Mouse (Mus musculus): ENCODE results near the gene Ptpra. TPM values are rescaled to one million over a fixed set of nuclear protein-coding genes. Genes with fewer than 3 reads are reported as not detected.

Gene Ptpra
- polyA plus RNA-seq, 1 experiment from 2014 or later: 138 TPM

DNA sequence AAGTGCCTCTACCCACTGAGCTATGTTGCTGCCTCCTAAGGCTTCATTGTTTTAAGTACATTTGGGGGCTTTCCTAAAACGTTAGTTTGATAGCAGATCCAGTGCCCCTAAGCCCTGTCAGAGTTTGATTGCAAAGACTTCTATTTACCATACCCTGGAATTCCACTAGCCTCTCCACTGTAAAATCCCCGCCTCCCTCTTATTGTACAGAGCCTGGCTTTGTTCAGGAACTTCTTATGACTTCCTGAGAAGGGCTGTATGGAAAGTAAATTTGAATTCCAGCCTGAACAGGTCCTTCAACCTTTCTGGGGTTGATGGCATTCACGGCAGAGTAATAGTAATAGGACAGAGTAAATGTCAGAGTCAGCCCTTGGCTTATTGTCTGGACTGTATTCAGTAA is 86.8 kb downstream of the Ptpra start:
- H3K4me1 ChIP-seq: no peaks in the 10 kb centered on the region
- H3K4me3 ChIP-seq (replicated peaks): no peak overlapping the region
- no peaks in the 10 kb centered on the region for H3K9me3 ChIP-seq
- H3K9ac ChIP-seq: no peak overlapping the region
- H3K36me3 ChIP-seq (replicated peaks): peaks cover 84% of the 10 kb centered on the region
- no peak overlapping the region for H3K4me2 ChIP-seq
- no peak for ATAC-seq (ENCODE audit: low FRiP score)
- no peaks in the 10 kb centered on the region for H3K27me3 ChIP-seq
- 65% methylated on average over 3 of the region's 3 CpGs for WGBS
- no peak overlapping the region for H3K27ac ChIP-seq

DNA sequence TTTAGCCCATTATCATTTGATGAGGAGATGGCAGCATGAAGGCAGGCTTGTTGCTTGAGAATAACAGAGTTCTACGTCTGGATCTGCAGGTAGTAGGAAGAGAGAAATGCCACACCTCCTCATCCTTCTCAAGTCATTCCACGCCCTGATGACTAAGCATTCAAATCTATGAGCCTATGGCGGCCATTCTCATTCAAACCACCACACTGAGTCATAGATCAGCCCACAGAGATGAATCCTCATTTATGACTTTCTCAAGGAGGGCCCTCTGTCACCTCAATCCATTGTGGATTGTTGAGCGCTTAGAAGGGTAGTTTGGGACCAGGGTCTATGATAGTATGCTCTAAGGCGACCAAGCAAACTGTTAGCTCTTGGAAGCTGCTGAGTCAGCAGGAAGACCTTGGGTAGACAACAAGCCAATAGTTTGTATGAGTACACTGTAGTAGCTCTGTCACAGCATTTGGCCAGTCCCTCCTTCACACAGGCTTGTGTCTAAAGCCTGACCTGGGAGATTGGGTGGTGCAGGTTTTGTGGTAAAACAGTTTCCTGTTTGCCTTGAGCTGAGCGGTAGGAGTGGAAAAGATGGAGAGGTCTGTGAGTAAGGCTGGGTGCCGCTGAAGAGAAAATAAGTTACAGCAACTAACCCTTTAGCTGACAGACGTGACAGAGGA is 88.9 kb downstream of the Ptpra start:
- peaks cover 85% of the 10 kb centered on the region for H3K36me3 ChIP-seq (replicated peaks)
- H3K4me3 ChIP-seq (replicated peaks): no peak overlapping the region
- WGBS: 93% methylated on average over 8 of the region's 8 CpGs
- H3K4me2 ChIP-seq: no peak overlapping the region
- H3K27me3 ChIP-seq: no peaks in the 10 kb centered on the region
- H3K27ac ChIP-seq: no peak overlapping the region
- H3K9me3 ChIP-seq: no peaks in the 10 kb centered on the region
- no peak overlapping the region for H3K9ac ChIP-seq
- ATAC-seq (ENCODE audit: low FRiP score): no peak
- no peaks in the 10 kb centered on the region for H3K4me1 ChIP-seq

- peaks cover 87% of the 10 kb centered on the region for H3K36me3 ChIP-seq (replicated peaks)
- ATAC-seq (ENCODE audit: low FRiP score): no peak
- no peak overlapping the region for H3K27ac ChIP-seq
- no peak overlapping the region for H3K9ac ChIP-seq
- no peak overlapping the region for H3K4me3 ChIP-seq (replicated peaks)
- 95% methylated on average over 9 of the region's 9 CpGs for WGBS
- H3K4me2 ChIP-seq: no peak overlapping the region
- no peaks in the 10 kb centered on the region for H3K4me1 ChIP-seq
- no peaks in the 10 kb centered on the region for H3K27me3 ChIP-seq
- no peaks in the 10 kb centered on the region for H3K9me3 ChIP-seq
Observed at GRCm38 (mm10) chr2:130540266-130540665, 90.2 kb downstream of the Ptpra start.

- no peak overlapping the region for H3K4me2 ChIP-seq
- H3K36me3 ChIP-seq (replicated peaks): peaks cover 89% of the 10 kb centered on the region
- H3K4me3 ChIP-seq (replicated peaks): no peak overlapping the region
- H3K27me3 ChIP-seq: no peaks in the 10 kb centered on the region
- H3K9ac ChIP-seq: no peak overlapping the region
- WGBS: 88% methylated on average over 8 of the region's 8 CpGs
- no peak for ATAC-seq (ENCODE audit: low FRiP score)
- H3K9me3 ChIP-seq: no peaks in the 10 kb centered on the region
- no peaks in the 10 kb centered on the region for H3K4me1 ChIP-seq
- no peak overlapping the region for H3K27ac ChIP-seq
Observed at GRCm38 (mm10) chr2:130546957-130547356, 96.9 kb downstream of the Ptpra start.

- H3K9me3 ChIP-seq: no peaks in the 10 kb centered on the region
- 89% methylated on average over 7 of the region's 7 CpGs for WGBS
- no peak overlapping the region for H3K9ac ChIP-seq
- no peaks in the 10 kb centered on the region for H3K27me3 ChIP-seq
- H3K4me3 ChIP-seq (replicated peaks): no peak overlapping the region
- no peaks in the 10 kb centered on the region for H3K4me1 ChIP-seq
- H3K36me3 ChIP-seq (replicated peaks): peaks cover 73% of the 10 kb centered on the region
- no peak overlapping the region for H3K4me2 ChIP-seq
- ATAC-seq (ENCODE audit: low FRiP score): no peak
- H3K27ac ChIP-seq: no peak overlapping the region
Observed at GRCm38 (mm10) chr2:130554841-130555240, 104.8 kb downstream of the Ptpra start.

DNA sequence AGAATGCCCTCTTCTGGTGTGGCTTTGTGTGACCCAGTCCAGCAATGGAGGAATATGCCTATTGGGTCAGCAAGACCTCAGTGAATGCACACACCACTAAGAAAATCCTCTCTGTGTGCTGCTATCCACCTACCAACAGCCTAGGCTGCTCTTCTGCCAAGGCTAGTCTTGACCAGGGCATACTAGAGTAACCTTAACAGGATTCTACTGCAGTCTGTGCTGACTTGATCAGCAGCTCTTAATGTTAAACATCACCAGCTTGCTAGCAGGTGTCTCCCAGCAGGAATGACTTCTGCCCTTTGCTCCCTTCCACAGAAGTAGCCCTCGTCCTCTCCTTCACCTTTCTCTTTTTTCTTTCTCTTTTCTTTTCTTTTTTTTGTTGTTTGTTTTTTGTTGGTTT is 106.2 kb downstream of the Ptpra start:
- Histone ChIP-seq H3K27ac (no peak overlapping the region), H3K9me3 (no peaks in the 10 kb centered on the region), H3K27me3 (no peaks in the 10 kb centered on the region), H3K9ac (no peak overlapping the region), H3K4me3 (replicated peaks) (no peak overlapping the region), H3K36me3 (replicated peaks) (peaks cover 60% of the 10 kb centered on the region), H3K4me1 (no peaks in the 10 kb centered on the region), H3K4me2 (no peak overlapping the region)
- ATAC-seq (ENCODE audit: low FRiP score): no peak
- WGBS: 86% methylated on average over 1 of the region's 1 CpGs

GRCm38 (mm10) chr2:130557462-130557861 is 107.4 kb downstream of the Ptpra start:
- Histone ChIP-seq H3K4me2 (no peak overlapping the region), H3K27ac (no peak overlapping the region), H3K4me1 (no peaks in the 10 kb centered on the region), H3K9ac (no peak overlapping the region), H3K4me3 (replicated peaks) (no peak overlapping the region), H3K36me3 (replicated peaks) (peaks cover 48% of the 10 kb centered on the region), H3K9me3 (no peaks in the 10 kb centered on the region), H3K27me3 (no peaks in the 10 kb centered on the region)
- ATAC-seq (ENCODE audit: low FRiP score): no peak
- 93% methylated on average over 2 of the region's 2 CpGs for WGBS

- no peak for ATAC-seq (ENCODE audit: low FRiP score)
- H3K27me3 ChIP-seq: no peaks in the 10 kb centered on the region
- 68% methylated on average over 2 of the region's 2 CpGs for WGBS
Observed at GRCm38 (mm10) chr2:130558015-130558414, 107.9 kb downstream of the Ptpra start.

GRCm38 (mm10) chr2:130563212-130564055 is 113.4 kb downstream of the Ptpra start, which contains the start of gene Mrps26:
Gene Mrps26, plus strand, starts transcription at chr2:130563742.
- H3K36me3 ChIP-seq (replicated peaks): peaks cover 18% of the 10 kb centered on the region
- peak within 1 kb of the TSS; percentile 83 for H3K9ac ChIP-seq
- peak within 1 kb of the TSS; percentile 92 for H3K4me2 ChIP-seq
- ATAC-seq (ENCODE audit: low FRiP score): peak; percentile 100
- H3K4me3 ChIP-seq (replicated peaks): peak within 1 kb of the TSS; percentile 92
- no peaks in the 10 kb centered on the region for H3K27me3 ChIP-seq
- H3K4me1 ChIP-seq: peaks cover 21% of the 10 kb centered on the region
- no peaks in the 10 kb centered on the region for H3K9me3 ChIP-seq
- WGBS: under 1% methylated on average over 61 of the region's 61 CpGs
- peak within 1 kb of the TSS; percentile 22; the same call in 1 of the 2 replicates for H3K27ac ChIP-seq

More at GRCm38 (mm10) chr2:130558015-130558414, 107.9 kb downstream of the Ptpra start:
- H3K9ac ChIP-seq: no peak overlapping the region
- H3K9me3 ChIP-seq: no peaks in the 10 kb centered on the region
- no peak overlapping the region for H3K27ac ChIP-seq
- peaks cover 43% of the 10 kb centered on the region for H3K36me3 ChIP-seq (replicated peaks)
- peaks cover 5% of the 10 kb centered on the region for H3K4me1 ChIP-seq
- H3K4me3 ChIP-seq (replicated peaks): no peak overlapping the region
- H3K4me2 ChIP-seq: no peak overlapping the region

GRCm38 (mm10) chr2:130564063-130564462 is 114.0 kb downstream of the Ptpra start:
- Histone ChIP-seq H3K4me2 (peak overlapping the region; percentile 92), H3K36me3 (replicated peaks) (peaks cover 18% of the 10 kb centered on the region), H3K9ac (peak overlapping the region; percentile 83), H3K27me3 (no peaks in the 10 kb centered on the region), H3K4me1 (peaks cover 21% of the 10 kb centered on the region), H3K27ac (no peak overlapping the region), H3K4me3 (replicated peaks) (peak overlapping the region; percentile 92), H3K9me3 (no peaks in the 10 kb centered on the region)
- WGBS: under 1% methylated on average over 23 of the region's 23 CpGs
- peak; percentile 33 for ATAC-seq (ENCODE audit: low FRiP score)

- H3K4me3 ChIP-seq (replicated peaks): peak overlapping the region; percentile 92; the same call in 1 of the 2 replicates
- peaks cover 21% of the 10 kb centered on the region for H3K4me1 ChIP-seq
- H3K9me3 ChIP-seq: no peaks in the 10 kb centered on the region
- H3K36me3 ChIP-seq (replicated peaks): peaks cover 18% of the 10 kb centered on the region
- H3K27ac ChIP-seq: no peak overlapping the region
- 84% methylated on average over 8 of the region's 8 CpGs for WGBS
- no peaks in the 10 kb centered on the region for H3K27me3 ChIP-seq
- no peak for ATAC-seq (ENCODE audit: low FRiP score)
- peak overlapping the region; percentile 92 for H3K4me2 ChIP-seq
- peak overlapping the region; percentile 83; the same call in 1 of the 2 replicates for H3K9ac ChIP-seq
Observed at GRCm38 (mm10) chr2:130564983-130565382, 114.9 kb downstream of the Ptpra start.

DNA sequence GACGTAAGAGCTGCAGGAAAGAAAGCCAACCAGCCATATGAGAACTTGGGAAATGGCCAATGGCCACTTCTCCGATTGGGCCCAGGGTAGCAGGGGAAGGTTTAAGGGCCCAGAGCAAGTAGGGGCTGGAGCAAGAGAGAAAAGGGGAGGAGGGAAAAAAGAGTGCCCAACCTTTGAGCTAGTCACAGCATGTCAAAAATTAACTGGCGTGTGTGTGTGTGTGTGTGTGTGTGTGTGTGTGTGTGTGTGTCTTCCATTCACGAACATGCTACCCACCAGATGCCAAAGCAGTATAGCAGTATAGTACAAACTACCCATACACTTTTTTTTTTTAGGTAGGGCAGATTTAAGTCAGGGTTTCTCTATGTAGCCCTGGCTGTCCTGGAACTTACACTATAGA is 118.8 kb downstream of the Ptpra start:
- 91% methylated on average over 4 of the region's 4 CpGs for WGBS
- Histone ChIP-seq H3K4me1 (peaks cover 12% of the 10 kb centered on the region), H3K9me3 (no peaks in the 10 kb centered on the region), H3K4me3 (replicated peaks) (no peak overlapping the region), H3K9ac (no peak overlapping the region), H3K27ac (no peak overlapping the region), H3K4me2 (no peak overlapping the region), H3K27me3 (0 out of 2 replicates have a peak, but pooled peaks cover 3% of the 10 kb centered on the region), H3K36me3 (replicated peaks) (peaks cover 18% of the 10 kb centered on the region)
- no peak for ATAC-seq (ENCODE audit: low FRiP score)

All from forebrain, embryonic 12.5 days (tissue).